Mouse (Mus musculus): Measurements from ENCODE around the gene Sfi1. TPM values are rescaled to one million over a fixed set of nuclear protein-coding genes. Genes with fewer than 3 reads are reported as not detected.
"Not testable (repeated sequence)": the region's sequence is repeated elsewhere in the genome, so short reads cannot be mapped to it uniquely, and the experiment has no call there.

Gene Sfi1
- polyA plus RNA-seq, 1 experiment from 2014 or later, result 16.4 TPM

DNA sequence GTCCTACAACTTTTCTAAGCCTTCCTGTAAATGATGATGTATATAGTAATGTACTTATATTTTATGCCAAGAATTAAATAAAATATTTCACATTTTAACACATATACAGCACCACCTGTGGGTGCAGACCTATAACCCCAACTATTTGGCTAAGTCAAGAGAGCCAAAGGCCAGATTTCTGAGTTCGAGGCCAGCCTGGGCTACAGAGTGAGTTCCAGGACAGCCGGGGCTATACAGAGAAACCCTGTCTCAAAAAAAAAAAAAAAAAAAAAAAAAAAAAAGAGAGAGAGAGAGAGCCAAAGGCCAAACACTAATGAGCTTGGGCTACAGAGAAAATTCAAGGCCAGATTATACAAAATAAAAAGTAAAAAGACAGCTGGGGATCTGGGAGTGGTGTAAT lies 24.2 kb downstream of the Sfi1 start:
- H3K4me3 ChIP-seq; H3K4me1 ChIP-seq (replicated peaks); H3K4me2 ChIP-seq; ATAC-seq (ENCODE audit: low read depth); H3K27ac ChIP-seq (replicated peaks); H3K36me3 ChIP-seq; H3K9ac ChIP-seq; H3K27me3 ChIP-seq: not testable (repeated sequence)
- peaks cover 33% of the 10 kb centered on the region for H3K9me3 ChIP-seq
- 72% methylated on average over 2 of the region's 2 CpGs for WGBS

DNA sequence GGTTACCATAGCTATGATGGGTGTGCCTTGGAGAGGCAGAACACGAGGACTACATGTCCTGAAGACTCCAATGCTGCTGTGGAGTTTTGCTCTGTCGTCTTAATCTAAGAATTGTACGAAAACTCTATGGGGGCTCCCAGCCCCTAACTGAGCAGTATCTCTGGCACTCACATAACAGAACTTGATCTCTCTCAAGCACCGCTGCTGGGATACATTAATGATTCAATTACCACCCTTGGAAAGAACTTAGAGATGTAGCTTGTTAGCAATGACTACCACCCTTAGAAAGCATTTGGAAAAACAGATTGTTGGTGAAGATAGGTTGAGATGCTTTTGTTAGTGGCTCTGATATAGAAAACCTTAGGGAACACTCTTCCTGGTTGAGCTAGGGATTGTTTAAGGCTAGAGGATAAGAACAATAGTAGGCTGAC lies 25.7 kb downstream of the Sfi1 start:
- H3K27me3 ChIP-seq; H3K4me2 ChIP-seq; ATAC-seq (ENCODE audit: low read depth); H3K9ac ChIP-seq; H3K4me3 ChIP-seq; H3K36me3 ChIP-seq; H3K27ac ChIP-seq (replicated peaks); H3K4me1 ChIP-seq (replicated peaks): not testable (repeated sequence)
- WGBS, result 74% methylated on average over 4 of the region's 4 CpGs
- peaks cover 29% of the 10 kb centered on the region for H3K9me3 ChIP-seq

DNA sequence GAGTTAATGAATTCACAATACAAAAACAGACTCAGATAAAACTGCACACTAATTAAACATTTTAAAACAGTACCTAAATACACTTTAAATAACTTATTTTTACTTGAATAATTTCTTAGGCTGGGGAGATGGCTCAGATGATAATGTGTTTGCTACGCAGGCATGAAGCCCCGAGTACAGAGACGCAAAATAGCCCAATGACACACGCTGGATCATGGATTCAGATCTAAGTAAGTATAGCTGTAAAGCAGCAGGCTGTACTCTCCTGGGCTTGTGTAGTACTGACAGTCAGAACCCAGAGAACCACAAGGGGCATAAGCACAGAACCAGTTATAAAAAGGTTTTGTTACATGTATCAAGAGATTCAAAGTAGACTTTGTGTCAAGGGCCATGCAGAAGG lies 26.1 kb downstream of the Sfi1 start:
- H3K4me1 ChIP-seq (replicated peaks); H3K27ac ChIP-seq (replicated peaks); H3K9ac ChIP-seq; H3K4me2 ChIP-seq; H3K36me3 ChIP-seq; H3K4me3 ChIP-seq; H3K27me3 ChIP-seq; ATAC-seq (ENCODE audit: low read depth): not testable (repeated sequence)
- peaks cover 33% of the 10 kb centered on the region for H3K9me3 ChIP-seq
- 89% methylated on average over 4 of the region's 4 CpGs for WGBS

DNA sequence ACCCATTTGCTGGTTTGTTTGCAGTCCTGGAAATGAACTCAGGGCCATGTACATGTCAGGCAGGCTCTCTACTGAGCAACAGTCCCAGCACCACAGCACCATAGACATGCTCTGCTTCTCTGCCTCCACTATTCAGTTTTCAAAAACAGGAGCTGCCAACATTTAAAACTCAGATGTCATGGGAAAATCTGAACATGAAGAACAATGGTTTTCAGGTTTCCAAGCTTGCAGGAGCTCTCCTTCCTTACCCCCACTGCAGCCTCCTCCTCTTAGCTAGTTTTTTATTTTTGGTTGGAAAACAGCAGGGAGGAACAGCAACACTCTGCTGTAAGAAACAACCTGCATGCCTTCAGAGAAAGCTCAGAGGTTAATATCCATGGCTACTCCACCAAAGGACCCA lies 26.9 kb downstream of the Sfi1 start:
- not testable (repeated sequence) for H3K27ac ChIP-seq (replicated peaks); H3K4me3 ChIP-seq; H3K36me3 ChIP-seq; H3K4me1 ChIP-seq (replicated peaks); H3K9ac ChIP-seq; H3K4me2 ChIP-seq; H3K27me3 ChIP-seq; ATAC-seq (ENCODE audit: low read depth)
- H3K9me3 ChIP-seq, result peaks cover 30% of the 10 kb centered on the region

DNA sequence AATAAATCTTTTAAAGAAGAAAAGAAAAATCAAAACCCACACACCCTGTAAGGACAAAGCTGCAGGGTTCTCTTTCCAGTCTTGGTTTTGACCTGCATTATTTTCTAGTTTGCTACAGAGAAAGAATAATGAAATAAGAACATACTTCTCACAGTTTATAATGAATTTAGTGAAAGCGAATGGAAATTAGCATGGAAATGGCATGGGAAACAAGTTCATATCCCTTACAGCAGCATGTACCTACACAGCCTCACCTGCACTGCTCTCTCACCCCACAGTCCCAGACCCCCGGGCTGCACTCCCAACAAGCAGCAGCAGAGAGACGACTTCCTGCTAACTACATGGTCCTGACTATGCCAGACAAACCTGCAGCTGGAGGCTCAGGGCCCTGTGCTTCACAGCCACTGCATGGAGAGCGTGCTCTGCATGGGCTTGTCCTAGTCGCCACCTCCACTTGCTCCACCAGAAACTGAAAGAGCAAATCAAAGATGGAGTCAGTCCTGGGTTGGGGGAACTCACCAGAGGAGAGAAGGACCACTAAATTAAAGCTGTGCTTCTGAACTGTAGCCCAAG lies 28.0 kb downstream of the Sfi1 start:
- H3K36me3 ChIP-seq; H3K4me3 ChIP-seq; H3K27ac ChIP-seq (replicated peaks); H3K9ac ChIP-seq; H3K27me3 ChIP-seq; H3K4me2 ChIP-seq; H3K4me1 ChIP-seq (replicated peaks): not testable (repeated sequence)
- peaks cover 31% of the 10 kb centered on the region for H3K9me3 ChIP-seq
- ATAC-seq (ENCODE audit: low read depth), result peak; percentile 17; the same call in 1 of the 2 replicates
- 79% methylated on average over 3 of the region's 5 CpGs for WGBS

DNA sequence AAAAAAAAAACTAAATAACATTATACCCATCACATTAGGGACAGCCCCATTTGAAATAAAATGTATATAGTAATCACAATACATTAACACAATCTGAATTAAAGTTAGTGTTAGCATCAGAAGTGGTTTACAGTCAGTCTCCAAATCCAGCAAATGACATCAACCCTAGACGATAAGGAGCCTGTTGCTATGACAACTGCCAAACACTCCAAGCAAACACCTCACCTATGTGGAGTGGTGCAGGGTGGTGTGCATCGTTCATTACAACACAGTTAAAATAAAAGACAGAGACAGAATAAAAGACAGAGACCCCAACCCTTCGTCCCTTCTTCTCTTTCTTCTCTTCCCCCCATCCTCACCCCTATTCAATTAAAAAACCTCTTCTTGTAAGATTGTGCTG lies 29.6 kb downstream of the Sfi1 start:
- peaks cover 31% of the 10 kb centered on the region for H3K9me3 ChIP-seq
- H3K27ac ChIP-seq (replicated peaks); H3K36me3 ChIP-seq; H3K27me3 ChIP-seq; ATAC-seq (ENCODE audit: low read depth); H3K4me1 ChIP-seq (replicated peaks); H3K4me2 ChIP-seq; H3K4me3 ChIP-seq; H3K9ac ChIP-seq: not testable (repeated sequence)
- WGBS, result 64% methylated on average over 3 of the region's 3 CpGs

DNA sequence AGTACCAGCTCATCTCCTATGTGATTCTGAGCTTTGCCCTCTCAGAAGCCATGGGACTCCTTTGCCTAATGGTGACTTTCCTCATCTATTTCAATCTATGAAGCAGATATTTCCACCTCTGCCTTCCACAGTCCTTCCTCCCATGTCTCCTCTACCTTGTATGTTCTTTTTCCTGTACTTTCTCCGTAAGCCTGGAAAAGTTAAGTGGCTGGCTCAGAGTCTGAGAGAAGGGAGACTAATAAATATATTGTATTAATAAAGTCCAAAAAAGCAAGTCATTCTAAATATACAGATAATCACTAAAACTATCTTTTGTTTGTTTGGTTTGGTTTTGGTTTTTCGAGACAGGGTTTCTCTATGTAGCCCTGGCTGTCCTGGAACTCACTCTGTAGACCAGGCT lies 30.1 kb downstream of the Sfi1 start:
- H3K27me3 ChIP-seq; H3K4me2 ChIP-seq; H3K27ac ChIP-seq (replicated peaks); H3K4me3 ChIP-seq; H3K36me3 ChIP-seq; H3K4me1 ChIP-seq (replicated peaks); ATAC-seq (ENCODE audit: low read depth); H3K9ac ChIP-seq: not testable (repeated sequence)
- WGBS, result 86% methylated on average over 2 of the region's 2 CpGs
- peaks cover 28% of the 10 kb centered on the region for H3K9me3 ChIP-seq

DNA sequence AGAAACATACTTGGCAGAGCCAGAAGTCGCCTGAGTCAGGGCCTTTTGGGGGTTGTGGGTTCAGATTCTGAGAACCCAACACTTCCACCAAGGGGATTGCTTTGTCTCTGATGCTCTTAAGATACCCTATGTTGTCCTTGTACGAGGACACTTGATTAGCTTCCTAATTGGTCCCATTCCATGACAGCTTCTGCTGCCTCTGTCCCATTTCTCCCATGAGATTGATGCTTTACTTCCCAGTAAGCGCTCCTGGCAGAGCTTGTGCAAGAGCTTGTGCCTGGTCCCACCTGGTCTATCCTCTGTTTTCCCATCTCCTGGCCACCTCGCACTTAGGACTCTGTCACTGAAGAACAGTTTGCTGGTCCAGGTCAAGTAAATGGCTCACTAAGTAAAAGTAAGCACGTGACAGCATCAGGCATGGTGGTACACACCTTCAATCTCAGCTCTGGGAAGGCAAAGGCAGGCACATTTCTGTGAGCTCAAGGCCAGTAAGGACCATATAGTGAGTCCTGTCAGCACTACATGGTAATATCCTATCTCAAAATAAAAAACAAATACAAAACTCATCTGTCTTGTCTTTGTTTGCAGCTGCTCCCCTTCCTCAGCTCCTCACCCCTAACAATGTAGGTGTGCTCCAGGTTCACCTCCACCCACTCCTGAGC lies 30.9 kb downstream of the Sfi1 start:
- H3K9ac ChIP-seq; H3K4me2 ChIP-seq; H3K27ac ChIP-seq (replicated peaks); H3K27me3 ChIP-seq; H3K4me1 ChIP-seq (replicated peaks); H3K4me3 ChIP-seq; H3K36me3 ChIP-seq: not testable (repeated sequence)
- 66% methylated on average over 5 of the region's 5 CpGs for WGBS
- peaks cover 25% of the 10 kb centered on the region for H3K9me3 ChIP-seq
- ATAC-seq (ENCODE audit: low read depth), result peak; percentile 25

DNA sequence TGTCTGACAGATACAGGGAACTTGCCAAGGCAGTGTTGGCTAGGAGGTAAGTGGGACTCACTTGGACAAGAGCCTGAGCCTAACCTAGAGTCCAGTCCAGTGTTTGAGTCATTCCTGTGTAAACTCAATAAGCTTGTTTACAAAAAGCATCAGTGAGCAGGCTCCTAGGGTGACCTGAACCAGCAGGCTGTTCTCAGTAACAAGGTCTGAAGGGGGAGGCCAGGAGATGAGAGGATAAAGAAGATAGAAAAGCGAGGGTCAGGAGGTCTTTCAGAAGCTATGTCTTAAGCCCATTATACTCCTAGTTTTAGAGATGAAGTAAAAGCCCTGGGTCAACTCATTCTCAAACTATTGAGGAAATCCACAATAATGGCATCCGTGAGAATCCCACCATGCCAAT lies 31.9 kb downstream of the Sfi1 start:
- not testable (repeated sequence) for H3K36me3 ChIP-seq; ATAC-seq (ENCODE audit: low read depth)
- WGBS, result 61% methylated on average over 1 of the region's 2 CpGs

DNA sequence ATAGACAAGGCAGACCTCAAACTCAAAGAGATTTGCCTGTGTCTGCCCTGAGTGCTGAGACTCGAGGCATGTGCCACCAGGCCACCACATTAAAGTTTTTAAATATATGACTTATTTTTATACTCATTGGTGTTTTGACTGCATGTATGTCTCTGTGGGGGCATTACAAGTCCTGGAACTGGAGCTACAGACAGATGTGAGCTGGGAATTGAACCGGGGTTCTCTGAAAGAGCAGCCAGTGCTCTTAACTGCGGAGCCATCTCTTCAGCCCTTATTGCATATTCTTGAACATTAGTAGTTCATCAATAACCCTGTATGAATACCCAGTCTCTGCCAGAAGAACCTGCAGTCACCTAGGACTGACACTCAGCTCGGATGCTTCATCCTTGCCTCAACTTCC lies 34.5 kb downstream of the Sfi1 start:
- not testable (repeated sequence) for H3K27me3 ChIP-seq; H3K4me3 ChIP-seq; H3K9ac ChIP-seq; H3K4me1 ChIP-seq (replicated peaks); H3K36me3 ChIP-seq; ATAC-seq (ENCODE audit: low read depth); H3K27ac ChIP-seq (replicated peaks); H3K4me2 ChIP-seq
- WGBS, result 90% methylated on average over 4 of the region's 4 CpGs
- H3K9me3 ChIP-seq, result peaks cover 21% of the 10 kb centered on the region

More for the DNA sequence above, 31.9 kb downstream of the Sfi1 start:
- peaks cover 26% of the 10 kb centered on the region for H3K9me3 ChIP-seq
- not testable (repeated sequence) for H3K27me3 ChIP-seq; H3K4me2 ChIP-seq; H3K4me1 ChIP-seq (replicated peaks); H3K9ac ChIP-seq; H3K4me3 ChIP-seq; H3K27ac ChIP-seq (replicated peaks)

DNA sequence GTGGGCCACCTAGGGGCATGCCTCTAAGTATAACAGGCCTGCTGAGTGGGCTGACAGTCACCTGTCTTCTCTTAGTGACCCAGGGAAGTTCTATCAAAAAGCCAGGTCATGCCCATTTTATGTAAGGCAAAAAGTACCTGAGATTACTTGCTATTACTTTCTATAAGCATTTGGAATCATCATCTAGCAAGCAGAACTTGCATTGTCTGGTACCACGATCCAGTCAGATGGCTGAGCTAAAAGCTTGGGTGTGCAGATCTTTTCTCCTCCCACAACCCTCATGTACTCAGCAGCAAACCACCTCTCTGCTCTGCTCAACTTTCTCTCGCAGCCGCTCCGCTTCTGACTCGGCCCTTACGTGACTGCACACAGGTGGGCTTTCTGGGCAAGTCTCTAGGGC lies 35.3 kb downstream of the Sfi1 start:
- H3K27ac ChIP-seq (replicated peaks); H3K4me1 ChIP-seq (replicated peaks); H3K36me3 ChIP-seq; H3K9ac ChIP-seq; H3K4me2 ChIP-seq; ATAC-seq (ENCODE audit: low read depth); H3K4me3 ChIP-seq; H3K27me3 ChIP-seq: not testable (repeated sequence)
- H3K9me3 ChIP-seq, result peaks cover 23% of the 10 kb centered on the region
- 93% methylated on average over 6 of the region's 6 CpGs for WGBS

DNA sequence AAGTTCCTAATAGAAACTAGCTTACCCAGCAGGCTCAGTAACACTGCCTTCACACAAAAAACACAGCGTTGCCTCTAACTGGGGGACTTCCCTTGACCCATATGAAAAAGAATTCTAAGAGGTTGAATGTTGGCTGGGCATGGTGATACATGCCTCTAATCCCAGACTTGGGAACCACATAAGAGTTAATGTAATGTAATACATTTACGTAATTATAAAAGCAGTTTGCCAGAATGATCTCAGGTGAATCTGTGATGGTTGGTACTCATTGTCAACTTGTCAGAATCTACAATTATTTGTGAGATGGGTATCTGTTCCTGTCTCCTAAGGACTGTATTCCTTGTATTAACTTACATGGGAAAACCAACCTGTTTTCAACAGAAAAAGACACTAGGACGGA lies 36.3 kb downstream of the Sfi1 start:
- H3K4me3 ChIP-seq; H3K4me1 ChIP-seq (replicated peaks); H3K27ac ChIP-seq (replicated peaks); H3K27me3 ChIP-seq; H3K36me3 ChIP-seq; ATAC-seq (ENCODE audit: low read depth); H3K4me2 ChIP-seq; H3K9ac ChIP-seq: not testable (repeated sequence)
- 98% methylated on average over 2 of the region's 3 CpGs for WGBS
- peaks cover 17% of the 10 kb centered on the region for H3K9me3 ChIP-seq
